Mouse (Mus musculus) cortical plate, adult 2 months (tissue): ENCODE measurements around the gene Cdc14b.

Experiments
- CTCF ChIP-seq: fragments of 200-500 bp; IDR thresholded peaks from 2 replicates; pipeline ENCODE4 v1.5.1; 2011; ENCODE audit warnings: mild to moderate bottlenecking, control low read depth, low read length; ENCODE audit not compliant: insufficient read depth; ENCODE audit errors: extremely low read depth
- POLR2A ChIP-seq: fragments of 200-500 bp; IDR thresholded peaks from 2 replicates; pipeline ENCODE4 v1.6.1; 2011; ENCODE audit warnings: mild to moderate bottlenecking, low read length, control low read depth; ENCODE audit not compliant: insufficient read depth; ENCODE audit errors: extremely low read depth

GRCm38 (mm10) chr13:64315483-64316050 lies 40.5 kb upstream of the Cdc14b start:
- TF ChIP-seq CTCF (0 out of 2 replicates have a peak, but pooled peaks have one; percentile 4), POLR2A (no peak)
